Mouse (Mus musculus) left cerebral cortex, postnatal 4 days (tissue): Measurements from ENCODE around the gene Atg9a. TPM values are rescaled to one million over a fixed set of nuclear protein-coding genes. Genes with fewer than 3 reads are reported as not detected.

ENCODE experiments used
- DNase-seq: peaks from one replicate; pipeline ENCODE4 v3.0.0-alpha.2; 2022
- intact Hi-C: fragments of 180-260 bp; cut with DNase I; formaldehyde crosslinking; loops from one replicate; pipeline ENCODE4 v1.15.1; 2025
- total RNA-seq, 2 experiments: library from RNA; stranded (reverse); gene quantifications; 2 replicates each; pipeline ENCODE4 v1.2.3; 2021

Gene Atg9a
- total RNA-seq, 2 experiments from 2014 or later = 62.7 to 75.7 TPM

- intact Hi-C loops = no loop called here
- DNase-seq = peak; percentile 89
Observed at GRCm38 (mm10) chr1:75180105-75180590, 11.8 kb downstream of the Atg9a start, which contains the start of gene Abcb6. TSS of gene Abcb6 (minus strand) at chr1:75180392.

GRCm38 (mm10) chr1:75179334-75180104, 12.5 kb downstream of the Atg9a start:
- intact Hi-C loops = no loop called here

GRCm38 (mm10) chr1:75168472-75169464, 23.2 kb downstream of the Atg9a start, which contains the start of gene Zfand2b:
TSS of gene Zfand2b (plus strand) at chr1:75168646.
- intact Hi-C loops = no loop called here
- peak; percentile 97 for DNase-seq

More at GRCm38 (mm10) chr1:75179334-75180104, 12.5 kb downstream of the Atg9a start:
- peak; percentile 95 for DNase-seq

- DNase-seq = no peak
- intact Hi-C loops = no loop called here
Observed at GRCm38 (mm10) chr1:75168093-75168471, 23.9 kb downstream of the Atg9a start.

- intact Hi-C loops = no loop called here
- no peak for DNase-seq
Observed at GRCm38 (mm10) chr1:75160256-75160617, 31.8 kb downstream of the Atg9a start.

- intact Hi-C loops = no loop called here
- DNase-seq = no peak
Observed at GRCm38 (mm10) chr1:75159540-75160255, 32.3 kb downstream of the Atg9a start.

GRCm38 (mm10) chr1:75158990-75159389, 33.0 kb downstream of the Atg9a start:
- DNase-seq = no peak
- intact Hi-C loops = no loop called here

GRCm38 (mm10) chr1:75155837-75156236, 36.2 kb downstream of the Atg9a start:
- intact Hi-C loops = no loop called here
- DNase-seq = no peak

GRCm38 (mm10) chr1:75148727-75149126, 43.3 kb downstream of the Atg9a start:
- intact Hi-C loops = no loop called here
- DNase-seq = no peak

- intact Hi-C loops = no loop called here
- no peak for DNase-seq
Observed at GRCm38 (mm10) chr1:75147411-75148135, 44.4 kb downstream of the Atg9a start.

GRCm38 (mm10) chr1:75145589-75145988, 46.4 kb downstream of the Atg9a start:
- intact Hi-C loops = no loop called here
- no peak for DNase-seq

GRCm38 (mm10) chr1:75142301-75143261, 49.4 kb downstream of the Atg9a start, which contains the start of the genes Cnppd1 and Retreg2:
TSS of gene Cnppd1 (minus strand) at chr1:75142711.
TSS of gene Retreg2 (plus strand) at chr1:75142778.
- intact Hi-C loops = no loop called here

GRCm38 (mm10) chr1:75141486-75142190, 50.4 kb downstream of the Atg9a start:
- DNase-seq = peak; percentile 32
- intact Hi-C loops = no loop called here

More at GRCm38 (mm10) chr1:75142301-75143261, 49.4 kb downstream of the Atg9a start, which contains the start of the genes Cnppd1 and Retreg2:
- DNase-seq = peak; percentile 97

- intact Hi-C loops = no loop called here
- no peak for DNase-seq
Observed at GRCm38 (mm10) chr1:75140601-75141190, 51.3 kb downstream of the Atg9a start.

- intact Hi-C loops = no loop called here
Observed at GRCm38 (mm10) chr1:75138448-75138847, 53.5 kb downstream of the Atg9a start.

GRCm38 (mm10) chr1:75136730-75137129, 55.3 kb downstream of the Atg9a start:
- intact Hi-C loops = no loop called here

More at GRCm38 (mm10) chr1:75138448-75138847, 53.5 kb downstream of the Atg9a start:
- DNase-seq = no peak

GRCm38 (mm10) chr1:75136293-75136692, 55.7 kb downstream of the Atg9a start:
- no peak for DNase-seq
- intact Hi-C loops = no loop called here

More at GRCm38 (mm10) chr1:75136730-75137129, 55.3 kb downstream of the Atg9a start:
- no peak for DNase-seq
